Mouse (Mus musculus): ENCODE data around the gene Cacna1c. TPM values are rescaled to one million over a fixed set of nuclear protein-coding genes. Genes with fewer than 3 reads are reported as not detected.

The Cacna1c gene
- 10.3 and 11.8 TPM in 2 replicates for polyA plus RNA-seq (2012; rRNA removed)

GRCm38 (mm10) chr6:119196382-119197305 is at the start of gene Cacna1c:
TSS of gene Cacna1c (minus strand) at chr6:119196418.

GRCm38 (mm10) chr6:119236241-119236640 is 40.0 kb upstream of the Cacna1c start, which contains the start of gene Cacna2d4:
TSS of gene Cacna2d4 (plus strand) at chr6:119236526.

GRCm38 (mm10) chr6:119175078-119175853 is 21.0 kb downstream of the Cacna1c start, which contains the start of gene Dcp1b:
TSS of gene Dcp1b (plus strand) at chr6:119175253.

GRCm38 (mm10) chr6:118561745-118562609 is 634.2 kb downstream of the Cacna1c start, which contains the start of gene Ankrd26:
TSS of gene Ankrd26 (minus strand) at chr6:118562226.

Other genes with a start within 250 kb of the Cacna1c start
- 31.5 and 32.9 TPM in 2 replicates for gene Dcp1b, start 21.2 kb downstream of the Cacna1c start, polyA plus RNA-seq (2012; rRNA removed)
- 0.02 and 0.03 TPM in 2 replicates for gene Cacna2d4, start 40.1 kb upstream of the Cacna1c start, polyA plus RNA-seq (2012; rRNA removed)
- 0.36 and 1.1 TPM in 2 replicates for gene Lrtm2, start 134.3 kb upstream of the Cacna1c start, polyA plus RNA-seq (2012; rRNA removed)
- gene Adipor2, start 221.3 kb upstream of the Cacna1c start, polyA plus RNA-seq (2012; rRNA removed) = 56.9 and 61.0 TPM in 2 replicates

Measured in ovary, adult 2 months (tissue).